Mouse (Mus musculus): Measurements from ENCODE around the gene Grid1.

Grid1 gene

GRCm38 (mm10) chr14:34921265-34921664 is 101.4 kb downstream of the Grid1 start:
- no peak for DNase-seq

DNA sequence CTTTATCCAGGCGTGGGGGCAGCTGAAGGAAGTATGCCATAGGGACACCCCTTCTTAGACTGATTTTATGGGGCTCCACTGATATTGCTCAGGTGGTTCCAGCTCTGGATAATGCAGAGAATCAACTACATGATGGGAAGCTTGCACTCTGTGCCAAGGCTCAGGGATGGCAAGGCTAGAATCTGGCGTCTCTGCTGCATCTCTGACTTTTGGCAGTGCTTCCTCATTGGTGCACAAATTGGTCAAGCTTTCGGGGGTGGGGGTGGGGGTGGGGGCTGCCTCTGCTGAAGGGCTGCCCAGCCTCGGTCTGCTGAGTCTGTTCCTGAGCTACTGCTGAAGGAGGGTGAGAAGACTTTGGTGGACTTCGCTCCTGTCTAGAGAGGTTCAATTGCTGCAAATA is 105.1 kb downstream of the Grid1 start:
- no peak for DNase-seq

GRCm38 (mm10) chr14:34930040-34930719 is 110.3 kb downstream of the Grid1 start:
- DNase-seq: no peak

GRCm38 (mm10) chr14:34933197-34933596 is 113.3 kb downstream of the Grid1 start:
- no peak for DNase-seq

- DNase-seq: no peak
Observed at GRCm38 (mm10) chr14:34936192-34936770, 116.4 kb downstream of the Grid1 start.

GRCm38 (mm10) chr14:34944390-34944979 is 124.6 kb downstream of the Grid1 start:
- DNase-seq: no peak

DNA sequence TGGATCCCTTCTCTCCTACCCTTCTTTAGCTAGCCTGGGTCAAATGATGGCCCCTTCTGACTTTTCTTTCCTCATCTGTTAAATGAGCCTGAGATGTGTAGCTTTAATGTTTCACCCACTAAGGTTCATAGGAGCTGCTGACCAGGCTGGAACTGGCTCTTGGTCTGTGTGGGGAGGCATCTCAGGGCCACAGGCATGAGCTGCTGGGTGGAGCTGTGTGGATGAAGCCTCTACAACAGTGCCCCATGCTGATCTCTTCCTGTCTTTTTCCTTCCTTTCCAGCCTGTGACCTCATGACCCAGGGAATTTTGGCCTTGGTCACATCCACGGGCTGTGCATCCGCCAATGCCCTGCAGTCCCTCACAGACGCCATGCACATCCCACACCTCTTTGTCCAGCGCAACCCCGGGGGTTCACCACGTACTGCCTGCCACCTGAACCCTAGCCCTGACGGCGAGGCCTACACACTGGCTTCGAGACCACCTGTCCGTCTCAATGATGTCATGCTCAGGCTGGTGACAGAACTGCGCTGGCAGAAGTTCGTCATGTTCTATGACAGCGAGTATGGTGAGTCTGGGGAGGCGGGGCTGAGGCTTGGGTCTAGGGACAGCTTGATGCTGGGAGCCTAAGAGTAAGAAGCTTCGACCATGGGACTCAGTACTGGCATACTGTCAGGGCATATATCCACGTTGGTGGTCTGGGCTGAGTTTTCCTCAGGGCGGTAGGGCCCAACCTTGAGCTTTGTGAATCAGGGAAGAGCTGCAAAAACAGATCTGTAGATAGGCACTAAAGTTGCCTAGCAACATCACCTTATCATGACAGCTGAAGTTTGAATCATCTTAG is 125.8 kb downstream of the Grid1 start:
- no peak for DNase-seq

- DNase-seq: no peak
Observed at GRCm38 (mm10) chr14:34946314-34946583, 126.3 kb downstream of the Grid1 start.

DNA sequence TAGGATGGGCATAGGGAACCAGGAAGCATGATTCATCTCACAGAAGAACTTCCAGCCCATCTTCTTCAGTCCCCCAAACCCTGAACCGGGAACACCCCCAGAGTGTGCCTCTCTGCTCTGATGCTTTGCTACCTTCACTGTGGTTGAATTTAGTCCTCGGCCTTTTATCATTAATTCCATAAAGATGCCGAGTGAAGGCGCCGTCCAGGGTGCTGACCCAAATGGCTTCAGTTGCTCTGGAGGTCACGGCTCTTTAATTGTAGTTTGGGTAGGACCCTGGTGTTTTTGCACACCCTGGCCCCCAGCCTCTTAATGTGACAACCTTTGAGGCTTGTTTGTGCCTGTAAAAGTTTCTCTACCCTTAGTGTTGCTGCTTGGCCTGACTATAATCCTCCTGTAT is 128.3 kb downstream of the Grid1 start:
- no peak for DNase-seq

DNA sequence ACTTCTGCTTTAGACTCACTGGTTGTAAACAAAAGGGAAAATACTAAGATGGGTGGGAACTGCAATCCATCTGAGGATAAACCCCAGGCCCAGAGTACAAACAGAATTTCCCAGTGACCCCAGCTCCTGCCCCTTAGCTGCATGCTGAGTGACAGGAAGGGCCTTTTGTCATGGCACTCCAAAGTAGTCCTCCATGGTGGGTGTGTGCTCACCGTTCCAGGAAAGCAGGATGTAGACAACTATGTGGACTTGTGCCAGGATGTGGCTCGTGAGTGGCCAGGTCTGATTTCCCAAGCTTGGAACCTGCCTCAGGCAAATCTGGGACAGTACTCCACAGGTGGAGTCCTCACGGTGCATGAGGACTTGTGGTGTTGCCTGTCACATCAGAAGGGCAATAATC is 132.4 kb downstream of the Grid1 start:
- no peak for DNase-seq

DNA sequence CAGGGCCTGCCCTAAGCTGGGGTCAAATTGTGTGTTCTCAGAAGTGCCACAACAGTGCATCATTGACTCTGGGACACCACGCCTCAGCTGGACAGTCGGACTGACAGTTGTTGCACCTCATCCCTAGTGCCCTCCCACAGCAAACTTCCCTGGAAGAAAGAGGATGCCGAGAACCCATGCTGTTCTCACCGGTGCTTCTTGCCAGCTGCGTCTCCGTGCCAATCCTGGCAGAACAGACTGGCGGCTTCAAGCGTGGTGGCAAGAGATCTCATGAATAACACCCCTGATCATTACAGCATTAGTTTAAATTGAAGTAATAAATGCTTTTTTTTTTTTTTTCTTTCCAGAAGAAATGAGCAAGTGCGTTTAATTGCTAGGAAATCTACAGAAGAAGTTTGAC is 133.7 kb downstream of the Grid1 start:
- no peak for DNase-seq

- no peak for DNase-seq
Observed at GRCm38 (mm10) chr14:34955689-34956088, 135.8 kb downstream of the Grid1 start.

- no peak for DNase-seq
Observed at GRCm38 (mm10) chr14:34960227-34960626, 140.3 kb downstream of the Grid1 start.

- no peak for DNase-seq
Observed at GRCm38 (mm10) chr14:34963616-34964168, 143.8 kb downstream of the Grid1 start.

DNA sequence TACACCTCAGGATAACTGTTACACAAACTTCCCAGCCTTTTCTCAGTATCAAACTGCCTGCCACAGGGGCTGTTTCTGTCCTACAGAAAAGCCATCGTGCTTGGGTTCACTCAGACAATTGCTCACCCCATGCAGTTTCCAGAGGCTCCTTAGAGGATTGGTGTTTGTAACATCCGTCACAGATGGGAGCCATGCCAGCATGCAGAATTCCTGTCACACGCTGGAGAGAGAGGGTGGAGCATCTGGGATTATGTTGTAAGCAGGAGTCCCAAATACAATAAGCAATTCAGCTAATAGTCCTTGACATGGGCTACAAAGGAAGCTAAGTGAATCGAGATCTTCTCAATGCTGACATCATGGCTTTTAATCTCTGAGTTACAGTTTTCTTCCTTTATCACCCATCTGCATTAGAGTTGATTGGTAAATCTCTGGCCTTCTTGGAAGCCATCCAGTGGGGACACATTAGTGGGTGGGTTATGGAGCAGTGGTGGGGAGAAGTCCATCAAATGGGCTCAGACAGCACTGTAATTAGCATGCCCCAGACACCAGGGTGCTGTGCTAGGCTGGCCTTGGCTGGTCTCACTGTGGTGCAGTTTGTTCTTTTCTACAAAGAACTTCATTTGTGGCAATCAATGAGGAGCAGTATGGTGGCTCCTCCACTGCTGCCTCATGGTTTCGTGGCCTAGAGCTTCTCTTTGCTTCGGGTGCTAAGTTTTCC is 149.4 kb downstream of the Grid1 start:
- no peak for DNase-seq

- DNase-seq: no peak
Observed at GRCm38 (mm10) chr14:34972930-34973329, 153.0 kb downstream of the Grid1 start.

DNA sequence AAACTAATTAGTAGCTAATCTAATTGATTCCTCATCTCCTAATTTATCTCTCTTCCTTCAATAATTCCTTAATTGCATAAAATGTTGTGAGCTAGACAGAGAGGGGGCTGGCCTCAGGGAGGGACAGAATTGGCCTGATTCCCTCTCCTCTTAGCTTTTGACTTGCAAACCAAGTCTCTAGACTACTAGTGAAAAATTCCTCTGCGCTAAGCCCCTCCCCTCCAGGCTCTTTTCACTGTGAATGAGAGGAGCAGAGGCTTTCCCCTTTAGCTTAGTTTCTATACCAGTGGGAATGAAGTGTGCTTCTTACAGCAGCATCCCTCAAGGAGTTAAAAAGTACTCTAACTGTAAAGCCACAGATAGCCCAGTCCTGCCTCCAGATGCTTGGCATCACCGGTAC is 160.8 kb downstream of the Grid1 start:
- no peak for DNase-seq

DNA sequence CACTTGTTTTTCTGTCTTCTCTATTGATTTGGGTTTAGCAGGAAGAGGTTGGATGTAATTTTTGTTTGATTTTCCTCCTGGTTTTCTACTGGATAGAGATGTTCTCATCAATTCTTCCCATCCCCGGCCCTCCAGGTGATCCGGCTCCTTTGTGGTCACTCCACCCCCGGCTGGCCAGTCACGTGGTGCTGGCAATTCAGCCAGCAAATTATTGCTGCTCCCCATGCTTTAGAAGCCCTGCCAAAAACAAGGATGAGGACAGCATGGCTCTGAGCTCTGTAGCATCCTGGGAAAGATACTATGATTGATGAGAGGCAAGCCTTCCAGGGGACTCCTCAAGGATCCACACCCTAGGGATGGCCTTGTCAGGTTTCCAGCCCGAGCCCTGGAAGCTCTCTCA is 169.2 kb downstream of the Grid1 start:
- no peak for DNase-seq

GRCm38 (mm10) chr14:35006736-35007135 is 186.8 kb downstream of the Grid1 start:
- DNase-seq: no peak

DNA sequence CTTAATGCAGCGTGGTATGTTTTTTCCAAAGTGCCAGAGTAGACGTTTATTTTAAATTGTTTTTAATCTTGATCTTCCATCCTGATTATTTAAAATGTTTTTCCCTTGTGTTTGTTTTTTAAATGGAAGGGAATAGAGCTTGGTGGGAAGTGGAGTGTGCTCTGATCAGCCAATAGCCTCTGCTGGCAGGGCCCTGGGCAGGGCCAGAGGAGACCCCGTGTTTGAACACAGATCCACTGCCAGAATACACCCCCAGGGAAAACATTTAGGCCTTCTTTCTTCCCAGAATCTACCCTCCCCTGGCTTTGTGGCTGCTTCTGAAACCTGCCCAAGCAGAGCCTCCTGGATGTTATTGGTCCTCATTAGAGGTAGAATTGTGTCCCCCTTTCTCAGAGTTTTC is 188.8 kb downstream of the Grid1 start:
- DNase-seq: no peak

GRCm38 (mm10) chr14:35009074-35009473 is 189.2 kb downstream of the Grid1 start:
- DNase-seq: no peak

- no peak for DNase-seq
Observed at GRCm38 (mm10) chr14:35026686-35027085, 206.8 kb downstream of the Grid1 start.

Data from B cell, adult 2 months (primary cell).